Mouse (Mus musculus): ENCODE data around the gene Plcb4.
"Not testable (repeated sequence)": the region's sequence is repeated elsewhere in the genome, so short reads cannot be mapped to it uniquely, and the experiment has no call there.

The Plcb4 gene

DNA sequence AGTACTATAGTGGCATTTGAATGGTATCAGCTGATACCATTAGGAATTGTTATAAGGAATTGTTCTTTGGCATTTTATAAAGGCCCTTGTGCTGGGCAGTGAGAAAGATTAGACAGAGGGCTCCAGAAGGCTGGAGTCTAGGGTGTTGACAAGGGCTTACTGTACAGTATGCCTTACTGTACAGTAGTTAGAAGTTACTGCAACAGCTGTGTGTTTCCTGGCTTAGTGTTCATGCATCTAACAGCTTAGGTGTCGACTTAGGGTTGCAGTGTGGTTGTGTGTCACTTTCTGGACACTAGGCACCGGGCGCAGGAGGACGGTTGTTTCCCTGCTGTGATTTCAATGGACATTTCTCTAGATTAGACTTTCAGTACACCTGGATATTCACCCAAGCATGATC is 57.4 kb downstream of the Plcb4 start:
- DNase-seq (ENCODE audit: low read depth, low spot score): no peak

GRCm38 (mm10) chr2:135717232-135718134 is 58.7 kb downstream of the Plcb4 start:
- DNase-seq (ENCODE audit: low read depth, low spot score): no peak

DNA sequence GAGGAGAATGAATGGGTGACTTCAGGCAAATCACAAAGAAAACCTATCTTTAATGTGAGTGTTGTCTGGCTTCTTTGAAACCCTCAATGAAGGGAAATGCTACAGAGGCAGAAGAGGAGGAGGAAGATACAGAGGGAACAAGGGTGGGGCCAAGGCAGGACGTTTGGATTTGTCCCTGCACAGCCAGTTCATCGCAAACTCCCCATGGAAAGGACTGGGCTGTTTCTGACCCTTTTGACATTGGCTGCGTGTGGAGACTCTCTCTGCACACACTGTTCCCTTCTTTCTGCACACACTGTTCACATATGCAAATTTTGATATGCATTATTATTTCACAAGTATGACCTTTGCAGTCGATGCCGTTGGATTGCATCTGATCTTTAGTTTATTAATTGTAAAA is 63.3 kb downstream of the Plcb4 start:
- no peak for DNase-seq (ENCODE audit: low read depth, low spot score)

GRCm38 (mm10) chr2:135723387-135723786 is 64.6 kb downstream of the Plcb4 start:
- DNase-seq (ENCODE audit: low read depth, low spot score): no peak

DNA sequence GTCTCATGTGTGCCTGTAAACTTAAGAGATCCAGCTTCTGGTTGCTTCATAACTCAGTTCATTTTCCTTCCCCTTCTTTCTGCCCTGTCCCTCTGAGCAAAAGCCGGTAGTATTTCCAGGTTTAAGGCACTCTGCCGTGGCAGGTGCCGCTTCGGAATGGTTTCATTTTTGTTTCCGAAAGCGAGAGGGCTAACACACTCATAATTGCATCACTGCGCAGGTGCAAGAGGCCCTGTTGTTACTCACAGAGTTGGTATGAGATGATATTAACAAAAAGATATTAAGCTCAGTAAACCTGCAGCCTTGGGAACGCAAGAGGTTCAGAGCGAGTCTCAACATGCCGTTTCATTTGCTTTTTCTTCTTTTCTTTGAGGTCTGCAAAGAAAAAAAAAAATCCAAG is 65.7 kb downstream of the Plcb4 start:
- no peak for DNase-seq (ENCODE audit: low read depth, low spot score)

DNA sequence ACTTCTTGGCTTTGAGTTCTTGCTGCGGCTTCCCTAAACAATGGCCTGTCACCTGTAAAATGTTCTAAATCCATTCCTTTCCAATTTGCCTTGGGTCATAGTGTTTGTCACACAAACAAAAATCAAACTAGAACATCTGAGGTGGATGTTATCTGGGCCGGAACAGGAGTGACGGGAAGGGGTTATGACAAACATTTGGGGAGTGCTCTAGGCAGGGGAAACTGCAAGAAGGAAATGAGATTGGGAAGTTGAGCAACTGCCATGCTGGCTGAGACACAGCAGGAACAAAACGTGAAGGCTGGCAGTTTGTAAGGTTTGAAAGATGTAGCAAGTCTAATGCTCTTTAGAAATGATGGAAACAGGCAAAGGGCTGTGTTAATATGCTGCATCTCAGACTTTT is 66.6 kb downstream of the Plcb4 start:
- DNase-seq (ENCODE audit: low read depth, low spot score): no peak

- no peak for DNase-seq (ENCODE audit: low read depth, low spot score)
These were observed 68.3 kb downstream of the Plcb4 start for GRCm38 (mm10) chr2:135727088-135727487.

DNA sequence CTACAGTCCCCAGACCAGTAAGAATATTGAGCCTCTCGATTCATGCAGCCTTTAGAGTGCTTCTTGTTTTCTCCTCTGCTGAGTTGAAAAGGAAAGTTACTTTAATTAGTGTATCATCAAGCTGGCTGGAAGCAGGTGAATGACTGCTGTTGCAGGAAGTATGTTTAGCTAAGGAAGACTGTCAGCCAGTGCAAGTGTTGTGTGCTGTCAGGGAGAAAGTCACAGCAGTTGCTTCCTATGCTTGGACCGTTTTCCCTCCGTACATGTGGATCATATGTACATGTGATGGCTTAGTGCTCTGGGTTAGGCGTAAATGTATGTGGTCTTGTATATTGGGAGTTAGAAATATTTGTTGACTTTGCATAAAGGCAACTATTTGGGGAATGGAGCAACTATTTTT is 69.1 kb downstream of the Plcb4 start:
- DNase-seq (ENCODE audit: low read depth, low spot score): no peak

DNA sequence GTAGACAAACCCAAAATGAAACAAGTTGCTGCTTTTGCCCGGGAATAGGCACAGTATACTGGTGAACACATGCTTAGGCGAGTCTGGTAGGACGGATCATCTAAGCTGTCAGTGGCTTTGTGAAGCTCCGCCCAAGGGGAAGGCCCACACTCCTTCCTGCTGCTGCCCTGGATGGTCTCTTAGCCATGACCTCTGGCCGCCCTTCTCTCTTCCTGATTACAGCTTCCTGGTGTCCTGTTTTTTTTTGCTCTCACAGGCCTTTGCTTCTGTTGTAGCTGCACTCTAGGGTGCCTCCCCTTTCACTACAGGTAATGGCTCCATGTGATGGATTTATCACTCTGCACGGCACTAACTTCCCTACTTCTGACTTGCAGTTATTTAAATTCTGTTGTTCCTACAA is 72.8 kb downstream of the Plcb4 start:
- no peak for DNase-seq (ENCODE audit: low read depth, low spot score)

GRCm38 (mm10) chr2:135732651-135733050 is 73.8 kb downstream of the Plcb4 start:
- no peak for DNase-seq (ENCODE audit: low read depth, low spot score)

- DNase-seq (ENCODE audit: low read depth, low spot score): no peak
These were observed 75.2 kb downstream of the Plcb4 start for GRCm38 (mm10) chr2:135733926-135734510.

DNA sequence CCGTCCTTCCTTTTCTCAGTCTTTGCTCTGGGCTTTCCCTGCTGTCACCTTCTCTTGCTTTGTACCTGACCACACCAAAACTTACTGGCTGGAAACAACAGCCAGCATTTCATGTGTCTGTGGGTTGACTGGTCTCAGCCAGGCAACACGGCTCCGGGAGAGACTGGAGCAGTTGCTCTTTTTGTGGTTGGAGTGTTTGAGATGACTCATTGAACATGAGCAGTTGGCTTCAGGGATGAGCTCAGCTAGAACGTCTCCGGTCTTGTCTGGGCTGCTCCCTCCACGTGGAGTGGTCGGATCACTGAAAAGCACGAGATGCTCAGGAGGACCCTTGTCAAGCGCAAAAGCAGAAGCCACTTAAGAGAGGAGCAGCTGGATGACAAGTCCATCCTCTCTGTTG is 78.7 kb downstream of the Plcb4 start:
- no peak for DNase-seq (ENCODE audit: low read depth, low spot score)

- DNase-seq (ENCODE audit: low read depth, low spot score): not testable (repeated sequence)
These were observed 79.4 kb downstream of the Plcb4 start for GRCm38 (mm10) chr2:135738022-135738780.

DNA sequence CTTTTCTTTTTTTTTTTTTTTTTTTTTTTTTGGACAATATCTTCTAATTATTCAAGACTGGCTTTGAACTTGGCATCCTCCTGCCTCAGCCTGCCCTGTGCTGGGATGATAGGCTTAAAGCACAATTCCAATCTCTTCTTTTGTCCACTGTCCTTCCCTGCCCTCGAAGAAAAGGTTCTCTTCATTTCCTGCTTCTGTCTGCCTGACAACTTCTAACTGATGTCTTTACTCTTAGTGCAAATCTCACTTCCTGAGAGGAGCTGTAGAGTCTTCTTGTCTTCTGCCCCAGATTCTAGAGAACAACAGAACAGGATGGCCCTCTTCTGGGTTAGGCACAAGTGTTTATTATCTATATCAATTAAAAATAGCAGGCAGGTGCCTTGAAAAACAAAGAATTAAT is 80.1 kb downstream of the Plcb4 start:
- DNase-seq (ENCODE audit: low read depth, low spot score): no peak

- peak; percentile 9 for DNase-seq (ENCODE audit: low read depth, low spot score)
These were observed 84.3 kb downstream of the Plcb4 start for GRCm38 (mm10) chr2:135742954-135743700.

DNA sequence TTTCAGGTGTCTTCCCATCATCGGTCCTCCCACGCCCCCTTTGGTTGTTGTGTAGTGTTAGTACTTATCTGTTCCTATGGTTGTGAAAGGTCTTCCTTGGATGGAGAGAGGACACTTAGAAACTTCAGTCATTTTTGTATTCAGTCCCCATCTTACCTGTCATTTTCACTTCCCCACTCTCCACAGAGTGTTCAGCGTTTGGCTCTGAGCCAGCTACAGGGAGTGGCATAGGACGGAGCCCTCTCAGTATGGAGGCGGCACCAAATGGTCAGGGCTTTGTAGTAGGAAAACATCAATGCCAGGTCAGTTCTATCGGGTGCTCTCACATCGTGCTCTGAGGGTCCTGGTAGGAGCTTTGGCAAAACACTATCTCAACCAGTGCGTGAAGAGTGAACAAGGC is 85.9 kb downstream of the Plcb4 start:
- no peak for DNase-seq (ENCODE audit: low read depth, low spot score)

DNA sequence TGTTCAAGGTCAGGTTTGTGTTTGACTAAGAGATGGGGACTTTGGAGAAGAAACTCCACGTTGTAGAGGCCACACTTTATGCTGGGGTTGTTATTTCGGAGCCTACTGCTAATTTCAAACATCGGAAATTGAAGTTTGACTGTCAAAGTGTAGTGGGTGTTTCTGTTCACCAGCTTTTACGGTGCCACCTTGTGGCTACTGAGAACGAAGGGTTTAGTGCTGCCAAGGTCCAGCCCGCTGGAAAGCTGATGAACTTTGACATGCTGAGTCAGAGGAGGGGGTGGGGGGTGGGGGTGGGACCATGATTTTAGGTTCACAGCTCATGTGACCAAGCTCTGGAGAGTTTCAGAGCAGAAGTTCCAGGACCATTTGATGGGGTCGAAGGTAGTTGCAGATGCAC is 86.3 kb downstream of the Plcb4 start:
- no peak for DNase-seq (ENCODE audit: low read depth, low spot score)

- no peak for DNase-seq (ENCODE audit: low read depth, low spot score)
These were observed 89.6 kb downstream of the Plcb4 start for GRCm38 (mm10) chr2:135748441-135748840.

DNA sequence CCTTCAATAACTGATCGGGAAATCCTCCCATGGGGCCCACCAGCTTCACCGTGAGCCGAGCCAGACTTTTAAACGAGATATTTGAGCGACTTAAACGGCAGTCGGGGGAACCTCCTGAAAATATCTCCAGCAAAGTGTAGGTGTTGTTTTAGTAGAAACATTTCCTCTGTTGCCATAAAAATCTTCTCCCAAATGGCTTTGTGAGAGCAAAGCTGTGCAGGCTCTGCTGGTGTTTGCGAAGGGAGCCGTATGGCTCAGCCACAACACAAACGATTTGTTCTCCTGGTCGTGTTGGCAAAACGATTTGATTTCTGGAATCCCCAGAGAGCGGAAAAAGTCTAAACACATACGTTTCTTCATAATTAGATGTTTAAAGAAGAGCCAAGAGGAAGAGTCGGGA is 90.8 kb downstream of the Plcb4 start:
- no peak for DNase-seq (ENCODE audit: low read depth, low spot score)

DNA sequence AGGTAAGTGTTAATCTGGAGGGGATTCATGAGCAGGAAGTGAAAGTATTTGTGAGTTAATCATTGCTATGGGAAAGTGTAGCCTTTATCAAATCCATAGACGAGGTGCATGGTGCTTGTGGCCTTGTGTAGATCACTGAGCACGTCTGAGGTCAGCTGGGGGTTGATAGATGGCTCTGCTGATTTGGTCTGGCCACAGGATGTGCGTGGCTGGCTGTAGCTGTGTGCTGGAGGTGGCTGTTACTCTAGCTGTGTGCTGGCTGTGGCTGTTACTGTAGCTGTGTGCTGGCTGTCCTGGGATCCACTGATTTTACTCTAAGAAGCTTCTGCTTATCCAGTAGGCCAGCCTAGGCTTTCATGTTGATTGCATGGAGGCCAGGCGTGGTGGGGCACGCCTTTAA is 91.9 kb downstream of the Plcb4 start:
- no peak for DNase-seq (ENCODE audit: low read depth, low spot score)

GRCm38 (mm10) chr2:135755792-135756191 is 97.0 kb downstream of the Plcb4 start:
- no peak for DNase-seq (ENCODE audit: low read depth, low spot score)

DNA sequence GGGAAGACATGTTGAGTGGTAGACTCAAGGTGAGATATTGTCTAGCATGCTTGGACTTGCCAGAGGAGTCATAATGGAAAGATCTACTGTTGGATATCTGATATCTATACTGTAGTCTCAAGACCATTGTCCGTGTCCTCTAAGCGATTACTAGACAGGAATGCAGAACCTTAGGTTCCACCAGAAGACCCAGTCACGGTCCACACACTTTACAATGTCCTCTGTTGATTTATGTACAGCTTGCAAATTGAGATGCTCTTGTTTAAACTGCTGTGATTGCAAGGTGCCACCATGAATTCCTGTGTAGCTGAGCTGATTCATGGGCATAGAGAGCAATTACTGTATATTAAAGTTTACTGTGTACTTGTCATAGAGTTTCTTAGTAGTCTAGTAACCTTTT is 98.7 kb downstream of the Plcb4 start:
- no peak for DNase-seq (ENCODE audit: low read depth, low spot score)

All from embryo, embryonic 11.5 days (tissue).